Mouse (Mus musculus): ENCODE results near the gene Sphkap. TPM values are rescaled to one million over a fixed set of nuclear protein-coding genes. Genes with fewer than 3 reads are reported as not detected.

Sphkap gene
- polyA plus RNA-seq, 1 experiment = 10.9 TPM

DNA sequence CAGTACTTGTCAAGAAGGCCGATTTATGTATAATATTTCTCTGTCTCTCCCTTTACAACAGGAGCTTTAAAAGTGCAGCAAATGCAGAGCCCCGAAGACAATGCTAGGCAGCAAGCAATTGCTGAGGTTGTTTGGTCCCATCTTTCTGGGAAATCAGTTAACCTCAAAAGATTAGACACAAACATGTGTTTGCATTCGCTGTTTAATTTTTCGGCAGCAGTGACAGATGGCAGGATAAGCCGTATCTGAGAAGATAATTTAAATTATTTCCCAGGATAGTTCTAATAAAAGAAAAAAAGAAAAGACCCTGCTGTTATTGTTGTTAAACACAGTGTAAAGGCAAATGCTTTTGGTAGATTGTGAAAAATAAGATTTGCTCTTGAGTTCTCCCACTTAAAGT lies 41.5 kb downstream of the Sphkap start:
- peak; percentile 51 for DNase-seq (ENCODE audit: low read depth)
- TF ChIP-seq CTCF (IDR thresholded peaks at IDR 0.05; ENCODE audit: borderline replicate concordance, extremely low read depth, insufficient read depth, insufficient read length) (no peak), POLR2A (IDR thresholded peaks at IDR 0.05; ENCODE audit: borderline replicate concordance, extremely low read depth, insufficient read depth, insufficient read length, poor library complexity, severe bottlenecking) (no peak)

DNA sequence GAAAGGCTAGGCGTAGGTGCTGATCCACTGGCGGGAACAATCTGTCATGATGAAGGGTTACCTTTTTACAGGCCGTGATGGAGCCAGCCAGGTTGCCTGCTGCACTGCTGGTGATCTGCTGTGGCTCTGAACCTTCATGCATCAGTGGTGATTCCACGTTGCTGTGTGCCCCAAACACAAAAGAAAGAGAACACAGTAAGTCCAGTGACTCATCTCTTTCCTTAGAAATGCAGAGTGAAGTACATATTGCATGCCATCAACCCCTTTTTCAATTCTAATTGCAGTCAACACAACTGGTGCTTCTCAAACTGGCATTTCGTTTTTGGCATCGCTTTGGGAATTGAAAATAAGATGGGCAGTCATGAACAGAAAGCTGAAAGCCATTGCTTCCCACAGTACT lies 45.8 kb downstream of the Sphkap start:
- peak; percentile 7 for DNase-seq (ENCODE audit: low read depth)

DNA sequence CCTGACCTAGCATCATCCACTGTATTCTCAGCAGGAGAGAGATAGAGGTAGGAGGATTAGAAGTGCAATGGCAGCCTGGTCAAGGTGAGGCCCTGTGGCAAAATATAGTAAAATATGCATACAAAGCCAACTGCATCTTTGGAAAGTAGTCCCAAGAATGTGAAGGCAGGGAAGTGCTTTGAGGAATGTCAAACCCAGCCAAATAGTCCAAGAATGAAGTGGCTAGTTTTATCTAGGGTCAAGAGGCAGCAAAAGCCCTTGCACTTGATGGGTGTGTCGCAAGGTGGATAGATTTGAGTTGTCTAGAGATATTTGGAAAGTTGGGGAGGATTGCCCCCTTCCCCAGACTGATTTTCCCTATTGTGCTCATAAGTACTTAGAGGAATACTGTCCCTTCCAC lies 61.5 kb downstream of the Sphkap start:
- no peak for TF ChIP-seq POLR2A (IDR thresholded peaks at IDR 0.05; ENCODE audit: borderline replicate concordance, extremely low read depth, insufficient read depth, insufficient read length, poor library complexity, severe bottlenecking)
- no peak for DNase-seq (ENCODE audit: low read depth)

More for the DNA sequence above, 45.8 kb downstream of the Sphkap start:
- no peak for TF ChIP-seq CTCF (IDR thresholded peaks at IDR 0.05; ENCODE audit: borderline replicate concordance, extremely low read depth, insufficient read depth, insufficient read length)
- TF ChIP-seq POLR2A (IDR thresholded peaks at IDR 0.05; ENCODE audit: borderline replicate concordance, extremely low read depth, insufficient read depth, insufficient read length, poor library complexity, severe bottlenecking) = no peak

DNA sequence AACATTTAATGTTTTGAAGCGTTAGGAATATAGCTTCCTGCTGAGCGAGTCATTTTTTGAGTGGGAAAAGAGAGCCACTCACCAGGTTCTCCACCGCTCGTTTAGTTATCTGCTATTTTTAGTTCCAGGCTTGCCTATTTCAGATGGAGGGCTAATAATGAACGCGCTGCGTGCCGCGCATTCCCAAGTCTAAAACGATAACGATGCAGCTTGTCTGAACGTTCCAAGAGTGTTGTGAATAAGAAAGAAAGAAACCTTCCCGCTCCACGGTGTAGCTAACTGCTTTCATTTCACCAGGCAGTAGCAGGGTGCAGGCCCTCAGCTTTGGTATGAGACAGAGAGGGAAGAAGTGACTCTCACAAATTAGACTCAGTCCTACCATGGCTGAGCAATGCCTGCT lies 62.4 kb downstream of the Sphkap start:
- peak; percentile 83 for DNase-seq (ENCODE audit: low read depth)
- TF ChIP-seq CTCF (IDR thresholded peaks at IDR 0.05; ENCODE audit: borderline replicate concordance, extremely low read depth, insufficient read depth, insufficient read length) (no peak), POLR2A (IDR thresholded peaks at IDR 0.05; ENCODE audit: borderline replicate concordance, extremely low read depth, insufficient read depth, insufficient read length, poor library complexity, severe bottlenecking) (no peak)

DNA sequence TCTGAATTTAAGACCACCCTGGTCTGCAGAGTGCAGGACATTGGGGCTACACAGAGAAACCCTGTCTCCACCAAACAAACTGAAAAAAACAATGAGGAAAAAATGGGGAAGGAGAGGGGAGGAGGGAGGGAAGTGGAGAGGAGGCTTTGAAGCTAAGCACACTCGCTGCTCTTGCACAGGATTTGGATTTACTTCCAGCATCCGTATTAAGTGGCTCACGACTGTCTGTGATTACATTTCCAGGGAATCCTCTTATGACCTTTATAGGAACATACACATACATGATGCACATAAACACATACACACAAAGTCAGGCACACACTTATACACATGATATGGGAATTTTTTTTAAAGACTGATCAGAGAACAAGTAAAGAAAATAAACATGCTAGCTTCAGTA lies 62.9 kb downstream of the Sphkap start:
- peak; percentile 29 for DNase-seq (ENCODE audit: low read depth)
- TF ChIP-seq POLR2A (IDR thresholded peaks at IDR 0.05; ENCODE audit: borderline replicate concordance, extremely low read depth, insufficient read depth, insufficient read length, poor library complexity, severe bottlenecking) = no peak
- no peak for TF ChIP-seq CTCF (IDR thresholded peaks at IDR 0.05; ENCODE audit: borderline replicate concordance, extremely low read depth, insufficient read depth, insufficient read length)

DNA sequence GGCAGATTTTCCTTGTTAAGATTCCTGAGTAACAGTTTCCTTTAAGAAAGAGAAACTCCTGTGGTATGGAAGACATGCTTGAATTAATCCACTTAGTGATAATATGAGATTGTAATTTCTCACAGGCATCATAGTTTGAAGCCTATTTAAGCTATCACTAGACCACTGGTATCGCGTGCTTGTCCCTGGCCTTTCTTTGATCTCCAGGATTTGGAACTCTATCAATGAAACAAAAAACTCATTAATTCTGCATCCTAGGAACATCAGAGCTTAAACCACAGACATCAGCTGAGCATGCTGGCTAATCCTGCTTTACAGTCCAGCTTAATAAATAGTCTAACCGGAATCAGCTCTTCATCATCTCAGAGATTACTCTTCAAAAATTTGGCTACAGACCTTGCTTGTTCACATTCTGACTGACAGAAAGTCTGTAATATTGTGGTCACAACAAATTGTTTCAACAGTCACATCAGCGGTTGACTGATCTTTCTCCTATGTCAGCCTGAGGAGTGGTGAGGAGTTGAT lies 65.2 kb downstream of the Sphkap start:
- no peak for TF ChIP-seq CTCF (IDR thresholded peaks at IDR 0.05; ENCODE audit: borderline replicate concordance, extremely low read depth, insufficient read depth, insufficient read length)
- no peak for TF ChIP-seq POLR2A (IDR thresholded peaks at IDR 0.05; ENCODE audit: borderline replicate concordance, extremely low read depth, insufficient read depth, insufficient read length, poor library complexity, severe bottlenecking)
- DNase-seq (ENCODE audit: low read depth) = peak; percentile 43

DNA sequence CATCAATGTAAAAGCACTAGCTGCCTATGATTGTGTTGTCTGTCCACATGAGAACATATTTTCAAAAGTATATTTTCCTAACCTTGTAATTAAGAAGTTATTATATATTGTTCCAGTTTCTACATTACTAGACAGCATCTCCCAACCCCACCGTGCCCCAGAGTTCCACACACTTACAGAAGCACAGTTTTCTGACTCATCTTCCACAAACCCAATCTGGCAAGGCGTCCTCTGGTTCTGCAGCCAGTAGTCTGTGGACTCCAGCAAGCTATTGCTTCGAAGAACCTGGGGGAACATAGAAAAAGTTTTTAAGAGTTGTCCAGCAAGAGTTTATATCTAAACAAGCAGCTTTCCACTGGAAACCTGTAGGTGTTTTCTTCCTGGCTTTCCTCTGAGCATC lies 68.6 kb downstream of the Sphkap start:
- TF ChIP-seq CTCF (IDR thresholded peaks at IDR 0.05; ENCODE audit: borderline replicate concordance, extremely low read depth, insufficient read depth, insufficient read length) = no peak
- TF ChIP-seq POLR2A (IDR thresholded peaks at IDR 0.05; ENCODE audit: borderline replicate concordance, extremely low read depth, insufficient read depth, insufficient read length, poor library complexity, severe bottlenecking) = no peak
- no peak for DNase-seq (ENCODE audit: low read depth)

DNA sequence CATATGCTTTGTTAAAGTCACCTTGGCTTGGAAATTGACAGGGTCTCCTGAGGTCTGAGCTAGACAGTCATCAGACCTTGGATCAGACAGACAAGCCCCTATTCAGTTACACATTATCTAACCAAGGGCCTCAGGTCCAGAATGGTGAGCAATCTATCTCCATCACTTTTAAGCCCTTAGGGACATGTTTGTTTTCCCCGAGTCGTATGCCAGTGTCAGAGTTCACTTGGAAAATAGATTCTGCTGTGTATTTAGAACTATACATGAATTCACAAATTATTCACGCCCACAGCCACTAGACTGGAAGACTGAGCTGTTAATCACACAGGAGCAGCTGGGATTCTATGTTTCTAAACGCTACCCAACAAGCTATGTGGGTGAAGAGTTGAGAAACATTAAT lies 91.1 kb downstream of the Sphkap start:
- TF ChIP-seq CTCF (IDR thresholded peaks at IDR 0.05; ENCODE audit: borderline replicate concordance, extremely low read depth, insufficient read depth, insufficient read length) (no peak), POLR2A (IDR thresholded peaks at IDR 0.05; ENCODE audit: borderline replicate concordance, extremely low read depth, insufficient read depth, insufficient read length, poor library complexity, severe bottlenecking) (no peak)
- peak; percentile 70 for DNase-seq (ENCODE audit: low read depth)

DNA sequence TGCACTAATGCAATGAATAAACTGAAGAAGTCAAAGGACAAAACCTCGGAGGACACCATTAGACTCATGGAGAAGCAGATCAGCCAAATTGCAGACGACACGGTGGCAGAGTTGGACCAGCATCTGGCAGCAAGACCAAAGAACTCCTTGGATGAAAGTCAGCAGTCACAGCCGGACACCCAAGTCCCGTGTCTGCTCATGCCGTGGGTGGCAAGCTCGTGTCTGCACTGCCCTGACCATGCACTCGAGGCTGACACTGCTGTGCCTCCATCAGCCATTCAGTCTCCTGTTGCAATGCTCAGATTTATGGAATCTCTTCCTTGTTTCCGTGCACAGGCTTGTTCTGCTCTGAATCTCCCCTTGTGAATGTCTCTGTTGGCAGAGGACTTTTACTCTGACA lies 92.9 kb downstream of the Sphkap start:
- TF ChIP-seq POLR2A (IDR thresholded peaks at IDR 0.05; ENCODE audit: borderline replicate concordance, extremely low read depth, insufficient read depth, insufficient read length, poor library complexity, severe bottlenecking) (no peak), CTCF (IDR thresholded peaks at IDR 0.05; ENCODE audit: borderline replicate concordance, extremely low read depth, insufficient read depth, insufficient read length) (no peak)

DNA sequence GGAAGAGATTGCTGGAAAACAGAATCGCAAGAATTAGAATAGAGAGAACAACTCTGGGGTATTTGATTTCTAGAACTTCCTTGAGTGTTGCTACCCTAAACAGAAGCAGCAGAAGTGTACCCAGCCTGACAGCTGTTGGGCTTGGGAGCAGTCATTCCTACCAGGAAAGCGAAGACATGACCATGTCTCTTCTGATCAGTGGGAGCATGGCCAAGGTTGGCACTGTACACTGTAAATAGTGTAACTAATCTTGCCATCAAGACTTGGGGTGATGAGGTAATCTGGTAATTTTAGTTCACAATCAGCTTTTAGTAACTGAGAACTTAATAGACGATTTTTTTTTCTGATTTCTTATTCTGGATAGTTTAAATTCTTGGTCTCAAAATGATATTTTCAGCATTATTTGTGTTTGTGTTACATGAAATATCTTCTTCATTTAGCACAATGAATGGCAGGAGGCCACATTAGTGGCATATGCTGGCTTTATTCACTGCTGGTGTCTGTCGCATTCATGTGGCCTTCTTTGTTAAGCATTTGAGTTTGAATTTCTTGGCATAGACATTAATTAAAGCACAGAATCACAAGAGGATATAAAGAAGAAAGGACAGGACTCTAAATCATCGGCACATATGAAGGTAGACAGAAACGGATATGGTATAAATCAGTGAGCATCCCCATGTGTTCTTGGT lies 96.2 kb downstream of the Sphkap start:
- TF ChIP-seq POLR2A (IDR thresholded peaks at IDR 0.05; ENCODE audit: borderline replicate concordance, extremely low read depth, insufficient read depth, insufficient read length, poor library complexity, severe bottlenecking) (no peak), CTCF (IDR thresholded peaks at IDR 0.05; ENCODE audit: borderline replicate concordance, extremely low read depth, insufficient read depth, insufficient read length) (no peak)
- DNase-seq (ENCODE audit: low read depth) = peak; percentile 44

More for the DNA sequence above, 92.9 kb downstream of the Sphkap start:
- no peak for DNase-seq (ENCODE audit: low read depth)

DNA sequence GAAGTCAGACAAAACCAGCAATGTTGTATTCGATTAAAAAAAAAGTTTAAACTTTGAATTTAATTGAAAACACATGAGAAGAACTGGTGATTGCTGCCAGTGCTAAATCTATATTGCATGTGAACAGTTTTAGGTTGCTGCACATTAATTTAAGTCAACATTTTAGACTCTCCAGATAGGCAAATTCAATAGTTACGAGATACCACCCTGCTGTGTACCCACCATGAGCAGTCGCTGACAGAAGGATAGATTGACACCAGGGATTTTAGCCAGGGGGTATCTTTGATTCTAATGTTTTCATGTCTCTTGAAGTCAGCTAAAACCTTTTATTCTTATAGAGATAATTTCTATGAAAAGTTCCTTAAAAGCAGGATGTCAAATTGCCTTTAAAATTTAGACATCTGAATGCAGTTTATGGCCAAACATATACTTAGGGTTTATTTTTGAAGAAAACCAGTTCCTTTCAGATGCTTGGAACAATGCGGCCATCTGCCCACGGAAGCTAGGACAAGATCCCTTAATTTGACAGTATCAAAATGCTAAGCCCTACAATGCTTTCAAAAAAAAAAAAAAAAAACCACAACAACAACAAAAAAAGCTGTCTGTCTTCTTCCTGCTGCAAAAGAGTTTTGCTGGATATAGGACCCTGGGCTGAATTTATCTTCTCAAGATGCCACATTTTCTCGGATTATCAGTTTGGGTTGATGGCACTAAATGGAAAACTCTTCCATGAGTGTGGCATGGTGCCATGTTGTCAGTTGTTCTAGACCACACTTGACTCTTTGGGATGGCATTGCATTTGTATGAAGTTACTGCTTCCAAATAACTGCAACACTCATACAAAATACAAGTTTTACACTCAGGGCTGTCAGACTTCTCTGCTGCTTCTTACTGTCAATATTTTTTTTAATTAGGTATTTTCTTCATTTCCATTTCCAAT lies 110.6 kb downstream of the Sphkap start:
- peak; percentile 44 for DNase-seq (ENCODE audit: low read depth)
- TF ChIP-seq POLR2A (IDR thresholded peaks at IDR 0.05; ENCODE audit: borderline replicate concordance, extremely low read depth, insufficient read depth, insufficient read length, poor library complexity, severe bottlenecking) = no peak
- TF ChIP-seq CTCF (IDR thresholded peaks at IDR 0.05; ENCODE audit: borderline replicate concordance, extremely low read depth, insufficient read depth, insufficient read length) = no peak
